Mouse (Mus musculus) liver, postnatal 0 days (tissue): ENCODE data around the gene Skiv2l. TPM values are rescaled to one million over a fixed set of nuclear protein-coding genes. Genes with fewer than 3 reads are reported as not detected.

Source experiments
- ATAC-seq: fragments of 200-750 bp; cut with Nextera tagmentation; 2 replicates; pipeline ENCODE4 v1.8.0; 2017; ENCODE audit warnings: mild to moderate bottlenecking, moderate library complexity
- DNase-seq: peaks from one replicate; pipeline ENCODE4 v3.0.0-alpha.2; 2016
- H3K27ac ChIP-seq: fragments of 300-500 bp; sonication (generic); 2 replicates; pipeline ENCODE4 v1.5.1; 2014; ENCODE audit warnings: antibody characterized with exemption, moderate library complexity, mild to moderate bottlenecking, low read depth
- H3K27me3 ChIP-seq: fragments of 300-500 bp; sonication (generic); 2 replicates; pipeline ENCODE4 v1.6.1; 2014; ENCODE audit warnings: low read length, control low read depth, mixed read lengths; ENCODE audit not compliant: insufficient read depth
- H3K36me3 ChIP-seq: fragments of 300-500 bp; sonication (generic); replicated peaks from 2 replicates; pipeline ENCODE4 v1.6.1; 2014; ENCODE audit warnings: mild to moderate bottlenecking, control low read depth, low read length, moderate library complexity, mixed read lengths; ENCODE audit not compliant: insufficient read depth
- H3K4me1 ChIP-seq: fragments of 300-500 bp; sonication (generic); 2 replicates; pipeline ENCODE4 v1.6.1; 2014; ENCODE audit warnings: antibody characterized with exemption, mild to moderate bottlenecking, control low read depth; ENCODE audit not compliant: insufficient read depth
- H3K4me2 ChIP-seq: fragments of 300-500 bp; sonication (generic); 2 replicates; pipeline ENCODE4 v1.6.1; 2014; ENCODE audit warnings: low read depth, mild to moderate bottlenecking, low read length, moderate library complexity, mixed read lengths
- H3K4me3 ChIP-seq: fragments of 300-500 bp; sonication (generic); 2 replicates; pipeline ENCODE4 v1.5.1; 2014; ENCODE audit warnings: low read depth, low read length
- H3K9ac ChIP-seq: fragments of 300-500 bp; sonication (generic); replicated peaks from 2 replicates; pipeline ENCODE4 v1.6.1; 2014; ENCODE audit warnings: mild to moderate bottlenecking, moderate library complexity
- H3K9me3 ChIP-seq: fragments of 300-500 bp; sonication (generic); 2 replicates; pipeline ENCODE4 v1.6.1; 2016; ENCODE audit warnings: mild to moderate bottlenecking, control low read depth, low read length, mixed read lengths
- CTCF ChIP-seq: sonication (generic); IDR thresholded peaks from 2 replicates; pipeline ENCODE4 v1.5.1; 2016; ENCODE audit warnings: antibody characterized with exemption, low read depth
- EP300 ChIP-seq: IDR thresholded peaks from 2 replicates; pipeline ENCODE4 v1.6.1; 2016; ENCODE audit warnings: antibody characterized with exemption, low read depth, mild to moderate bottlenecking
- WGBS: fragments of 180-500 bp; shearing (Covaris S2); extraction: QIAGEN DNeasy Blood & Tissue Kit; methylation state at CpG from one replicate; pipeline ENCODE4 v1.1.7; 2014; ENCODE audit not compliant: insufficient replicate concordance; 5-methylcytosine and 5-hydroxymethylcytosine counted together
- polyA plus RNA-seq: library from polyadenylated mRNA; unstranded; fragments of >200 nt; fragmentation: Nextera tagmentation; extraction: Ambion mirVana; gene quantifications from 2 replicates; pipeline ENCODE4 v1.2.1, GENCODE M21; 2015

Gene Skiv2l
- polyA plus RNA-seq, 1 experiment from 2014 or later, result 15.4 TPM

DNA sequence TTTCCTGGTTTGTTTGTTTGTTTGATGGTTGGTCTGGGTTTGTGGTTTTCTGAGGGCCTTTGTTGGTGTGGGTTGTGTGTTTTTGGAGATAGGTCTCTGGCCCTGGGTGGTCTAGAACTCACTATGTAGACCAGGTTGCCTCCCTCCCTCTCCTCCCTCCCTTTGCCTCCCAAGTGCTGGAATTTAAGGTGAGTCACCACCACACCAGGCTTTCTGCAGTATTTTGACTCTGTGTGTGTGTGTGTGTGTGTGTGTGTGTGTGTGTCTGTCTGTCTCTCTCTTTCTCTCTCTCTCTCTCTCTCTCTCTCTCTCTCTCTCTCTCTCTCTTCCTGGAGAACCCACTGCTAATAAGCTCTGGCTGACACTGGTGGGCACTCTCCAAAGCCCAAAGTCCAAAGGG, 31.2 kb upstream of the Skiv2l start:
- Histone ChIP-seq H3K4me1 (peaks cover 8% of the 10 kb centered on the region), H3K4me2 (peak overlapping the region; percentile 64), H3K27ac (peak overlapping the region; percentile 73), H3K27me3 (no peaks in the 10 kb centered on the region), H3K9me3 (no peaks in the 10 kb centered on the region), H3K36me3 (no peaks in the 10 kb centered on the region), H3K4me3 (no peak overlapping the region; the same call in 1 of the 2 replicates), H3K9ac (no peak overlapping the region)
- no peak for TF ChIP-seq EP300
- TF ChIP-seq CTCF, result no peak
- DNase-seq, result peak; percentile 11
- no peak for ATAC-seq

DNA sequence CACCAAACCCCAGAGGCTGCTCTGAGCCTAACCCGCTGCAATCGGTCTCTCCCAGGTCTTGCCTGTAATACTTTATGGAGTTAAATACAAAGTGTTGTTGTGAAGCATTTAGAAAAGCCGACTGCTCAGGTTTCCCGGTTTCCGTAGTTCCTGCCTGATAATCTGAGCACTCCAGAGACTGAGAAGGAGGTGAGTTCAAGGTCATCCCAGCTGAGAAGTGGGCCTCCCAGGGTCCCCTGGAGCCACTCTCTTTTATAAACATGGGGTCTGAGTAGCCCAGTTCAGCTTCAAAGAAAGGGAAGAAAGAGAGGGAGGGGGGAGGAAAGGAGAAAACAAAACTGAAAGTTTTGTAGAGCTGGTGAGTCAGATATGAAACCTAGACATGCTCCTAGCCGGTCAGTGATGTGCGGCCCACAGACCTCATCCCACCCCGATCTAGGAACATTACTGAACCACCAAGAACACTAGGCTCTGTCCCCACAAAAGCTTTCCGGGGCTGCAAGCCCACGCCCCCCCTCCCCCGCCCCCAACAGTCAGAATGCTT, 29.4 kb upstream of the Skiv2l start, which contains the start of gene Zbtb12:
Gene Zbtb12, plus strand, starts transcription at position 148 of the 544 bp plus-strand sequence.
- no peaks in the 10 kb centered on the region for H3K9me3 ChIP-seq
- WGBS, result 60% methylated on average over 11 of the region's 11 CpGs
- DNase-seq, result peak; percentile 11
- H3K27me3 ChIP-seq, result no peaks in the 10 kb centered on the region
- no peak within 1 kb of the TSS for H3K4me3 ChIP-seq
- TF ChIP-seq CTCF (no peak), EP300 (no peak)
- no peak for ATAC-seq
- no peak within 1 kb of the TSS for H3K27ac ChIP-seq
- H3K4me1 ChIP-seq, result peaks cover 8% of the 10 kb centered on the region
- H3K4me2 ChIP-seq, result peak within 1 kb of the TSS; percentile 27; the same call in 1 of the 2 replicates
- no peaks in the 10 kb centered on the region for H3K36me3 ChIP-seq
- no peak within 1 kb of the TSS for H3K9ac ChIP-seq

DNA sequence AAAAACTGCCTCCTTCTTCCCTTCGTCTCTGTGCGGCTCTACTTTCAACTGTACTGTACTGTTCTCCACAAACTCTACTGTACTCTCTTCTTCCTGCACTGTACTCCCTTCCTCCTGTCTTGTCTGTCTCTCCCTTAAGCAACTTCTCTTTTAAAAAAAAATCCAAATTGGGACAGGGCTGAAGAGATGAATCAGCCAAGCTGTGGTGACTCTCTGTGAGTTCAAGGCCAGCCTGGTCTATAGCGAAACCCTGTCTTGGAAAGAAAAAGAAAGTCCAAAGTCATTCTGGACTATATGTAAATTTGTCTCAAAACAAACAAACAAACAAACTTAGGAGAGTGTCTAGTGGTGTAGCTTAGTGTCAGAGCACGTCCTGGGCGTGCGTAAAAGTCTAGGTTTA, 24.3 kb upstream of the Skiv2l start:
- TF ChIP-seq EP300 (no peak), CTCF (no peak)
- Histone ChIP-seq H3K27ac (no peak overlapping the region), H3K27me3 (no peaks in the 10 kb centered on the region), H3K4me3 (no peak overlapping the region), H3K9me3 (no peaks in the 10 kb centered on the region), H3K4me1 (peaks cover 1% of the 10 kb centered on the region; the same call in 1 of the 2 replicates), H3K36me3 (no peaks in the 10 kb centered on the region; the same call in 1 of the 2 replicates), H3K4me2 (no peak overlapping the region), H3K9ac (no peak overlapping the region)
- WGBS, result 84% methylated on average over 6 of the region's 6 CpGs
- no peak for DNase-seq
- no peak for ATAC-seq

GRCm38 (mm10) chr17:34865981-34866380, 16.0 kb upstream of the Skiv2l start:
- Histone ChIP-seq H3K27me3 (no peaks in the 10 kb centered on the region), H3K36me3 (no peaks in the 10 kb centered on the region), H3K4me2 (no peak overlapping the region), H3K9ac (no peak overlapping the region), H3K27ac (no peak overlapping the region), H3K4me3 (no peak overlapping the region), H3K4me1 (peaks cover 8% of the 10 kb centered on the region; the same call in 1 of the 2 replicates), H3K9me3 (no peaks in the 10 kb centered on the region)
- ATAC-seq (no peak), DNase-seq (no peak)
- WGBS, result 55% methylated on average over 7 of the region's 7 CpGs
- TF ChIP-seq EP300 (no peak), CTCF (no peak)

DNA sequence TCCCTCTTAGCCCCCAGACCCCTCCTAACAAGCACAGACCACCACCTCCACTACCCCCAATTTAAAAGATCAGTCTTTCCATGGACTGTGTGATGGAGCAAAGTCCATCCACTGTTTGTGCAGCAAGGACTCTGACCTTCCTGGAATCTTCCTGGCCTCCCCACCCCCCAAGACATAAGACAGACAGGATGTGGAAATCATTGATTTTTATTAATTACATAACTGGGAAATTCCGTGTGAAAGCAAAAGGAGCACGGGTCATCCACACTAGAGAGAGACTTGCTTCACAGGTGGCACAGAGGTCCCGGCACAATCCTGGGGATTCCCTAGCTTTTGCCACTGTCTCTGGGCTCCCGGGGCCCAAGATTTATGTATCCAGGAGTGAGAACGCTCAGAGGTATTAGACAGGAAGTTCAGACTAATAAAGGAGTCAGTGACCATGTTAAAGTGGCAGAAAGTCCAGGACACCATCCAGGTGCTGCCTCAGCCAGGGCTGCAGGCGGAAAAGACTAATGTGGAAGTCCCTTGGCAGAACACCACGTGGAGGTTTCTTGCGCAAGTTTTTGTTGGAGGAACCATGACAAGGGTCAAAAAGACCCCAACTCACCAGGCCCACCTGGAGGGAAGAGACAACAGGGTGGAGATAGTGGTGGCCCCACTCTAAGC, 12.5 kb upstream of the Skiv2l start, which contains the start of gene Cfb:
Gene Cfb, minus strand, starts transcription at position 103 of the 666 bp plus-strand sequence.
- H3K27me3 ChIP-seq, result no peaks in the 10 kb centered on the region
- peak within 1 kb of the TSS; percentile 51 for H3K4me3 ChIP-seq
- ATAC-seq, result peak; percentile 80
- H3K4me2 ChIP-seq, result peak within 1 kb of the TSS; percentile 63
- H3K4me1 ChIP-seq, result peaks cover 19% of the 10 kb centered on the region
- no peaks in the 10 kb centered on the region for H3K9me3 ChIP-seq
- H3K36me3 ChIP-seq, result peaks cover 11% of the 10 kb centered on the region
- H3K9ac ChIP-seq, result peak within 1 kb of the TSS; percentile 47
- 34% methylated on average over 8 of the region's 8 CpGs for WGBS
- DNase-seq, result no peak
- TF ChIP-seq CTCF (no peak), EP300 (peak; percentile 59)
- peak within 1 kb of the TSS; percentile 73 for H3K27ac ChIP-seq

GRCm38 (mm10) chr17:34861704-34862415, 11.8 kb upstream of the Skiv2l start:
- peaks cover 19% of the 10 kb centered on the region for H3K4me1 ChIP-seq
- H3K9ac ChIP-seq, result peak overlapping the region; percentile 47
- peak overlapping the region; percentile 63 for H3K4me2 ChIP-seq
- DNase-seq (peak; percentile 76), ATAC-seq (peak; percentile 91)
- peak overlapping the region; percentile 51 for H3K4me3 ChIP-seq
- H3K9me3 ChIP-seq, result no peaks in the 10 kb centered on the region
- WGBS, result 47% methylated on average over 13 of the region's 13 CpGs
- TF ChIP-seq EP300, result no peak
- no peak for TF ChIP-seq CTCF
- H3K27me3 ChIP-seq, result no peaks in the 10 kb centered on the region
- peaks cover 18% of the 10 kb centered on the region for H3K36me3 ChIP-seq
- H3K27ac ChIP-seq, result peak overlapping the region; percentile 73
